Mouse (Mus musculus) CH12F3 (cell line): ENCODE data around the gene Vpreb1.

Experiments used
- in situ Hi-C: fragments of 300-500 bp; cut with MboI; formaldehyde crosslinking; loops from 2 replicates; pipeline ENCODE4 v1.14.3; 2020; ENCODE audit warnings: low sequenced_read_pairs

Vpreb1 gene

DNA sequence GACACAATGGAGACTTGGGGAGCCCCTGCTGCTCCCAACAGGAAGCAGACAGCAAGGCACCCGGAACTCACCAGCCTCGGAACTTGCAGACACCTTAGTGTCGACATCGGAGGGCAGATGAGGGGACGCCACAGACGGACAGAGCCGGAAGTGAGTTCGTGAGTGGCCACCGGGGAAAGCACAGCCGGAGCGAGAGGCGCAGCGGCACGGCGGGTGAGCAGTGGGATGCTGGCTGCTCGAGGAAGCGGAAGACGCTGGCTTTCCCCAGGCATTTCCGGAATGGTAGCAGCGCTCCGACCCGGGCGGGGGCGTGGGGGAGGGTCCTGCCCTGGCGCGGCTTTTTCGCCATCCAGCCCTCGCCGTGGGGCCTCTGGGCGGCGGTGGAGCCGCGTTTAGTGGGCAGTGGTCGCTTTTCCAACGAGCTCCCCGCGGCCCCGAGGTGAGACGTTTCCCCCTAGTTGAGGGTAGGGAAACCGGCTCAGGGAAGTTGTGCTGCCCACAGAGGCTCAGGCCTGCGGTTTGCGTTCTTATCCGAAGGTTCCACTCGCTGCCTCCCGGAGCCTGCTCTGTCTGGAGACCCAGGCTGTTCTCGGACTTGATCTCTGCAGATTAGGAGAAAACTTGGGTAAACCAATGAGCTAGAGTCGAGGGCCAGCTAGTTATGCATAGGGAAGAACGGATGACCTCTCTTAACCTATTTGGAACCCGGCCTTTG, at the start of gene Vpreb1, which contains the start of gene Top3b:
TSS of gene Vpreb1 (minus strand) at position 227 of the 715 bp plus-strand sequence.
TSS of gene Top3b (plus strand) at position 120 of the 715 bp plus-strand sequence.
- in situ Hi-C loops, result no loop called here

DNA sequence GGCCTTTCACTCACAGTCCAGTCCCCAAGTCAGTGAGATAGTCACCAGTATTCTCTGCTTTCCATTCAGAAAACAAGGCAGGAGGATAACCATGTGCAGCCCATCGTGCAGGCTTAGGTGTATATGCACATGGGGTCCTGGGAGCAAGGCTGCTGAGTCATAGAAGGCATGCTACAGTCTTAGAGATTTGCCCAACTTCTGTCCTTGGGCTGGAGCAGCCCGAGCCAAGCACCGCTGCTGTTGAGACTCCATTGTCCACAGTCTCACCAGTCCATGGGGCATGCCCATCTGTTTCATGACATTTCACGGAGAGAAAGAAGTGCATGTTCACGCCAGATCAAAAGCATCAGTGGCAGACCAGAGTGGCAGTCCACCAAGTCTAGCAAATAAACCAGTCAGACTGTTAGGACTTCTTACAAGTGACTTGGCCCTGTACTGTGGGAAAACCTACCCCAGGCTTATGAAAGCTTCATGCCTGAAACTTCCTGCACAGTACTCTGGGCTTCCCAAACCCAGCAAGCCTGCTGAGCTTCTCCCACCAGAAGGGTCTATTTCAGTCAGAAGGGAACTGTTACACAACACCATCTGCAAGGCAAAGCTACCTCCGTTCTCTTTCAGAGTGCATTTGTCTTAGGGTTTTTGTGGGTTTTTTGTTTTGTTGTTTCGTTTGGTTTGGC, 47.9 kb upstream of the Vpreb1 start:
- in situ Hi-C loops, result no loop called here

DNA sequence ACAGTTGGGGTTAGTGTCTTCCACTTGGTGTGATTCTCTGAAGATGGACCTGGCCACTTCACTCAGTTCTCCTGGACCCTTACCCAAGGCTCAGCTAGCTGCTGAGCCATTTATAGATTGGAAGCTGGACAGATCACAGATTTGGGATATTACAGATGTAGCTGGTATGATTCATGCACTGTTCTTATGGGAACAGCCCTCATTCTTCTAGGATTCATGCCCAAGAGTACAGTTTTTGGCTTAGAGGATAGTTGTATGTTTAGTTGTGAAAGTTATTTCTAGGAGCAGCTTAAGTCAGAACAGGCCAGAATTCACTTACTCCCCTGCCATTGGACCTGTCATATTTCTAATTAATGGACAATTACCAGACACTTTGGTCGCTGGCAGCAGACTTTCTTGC, 42.8 kb upstream of the Vpreb1 start:
- in situ Hi-C loops, result no loop called here

DNA sequence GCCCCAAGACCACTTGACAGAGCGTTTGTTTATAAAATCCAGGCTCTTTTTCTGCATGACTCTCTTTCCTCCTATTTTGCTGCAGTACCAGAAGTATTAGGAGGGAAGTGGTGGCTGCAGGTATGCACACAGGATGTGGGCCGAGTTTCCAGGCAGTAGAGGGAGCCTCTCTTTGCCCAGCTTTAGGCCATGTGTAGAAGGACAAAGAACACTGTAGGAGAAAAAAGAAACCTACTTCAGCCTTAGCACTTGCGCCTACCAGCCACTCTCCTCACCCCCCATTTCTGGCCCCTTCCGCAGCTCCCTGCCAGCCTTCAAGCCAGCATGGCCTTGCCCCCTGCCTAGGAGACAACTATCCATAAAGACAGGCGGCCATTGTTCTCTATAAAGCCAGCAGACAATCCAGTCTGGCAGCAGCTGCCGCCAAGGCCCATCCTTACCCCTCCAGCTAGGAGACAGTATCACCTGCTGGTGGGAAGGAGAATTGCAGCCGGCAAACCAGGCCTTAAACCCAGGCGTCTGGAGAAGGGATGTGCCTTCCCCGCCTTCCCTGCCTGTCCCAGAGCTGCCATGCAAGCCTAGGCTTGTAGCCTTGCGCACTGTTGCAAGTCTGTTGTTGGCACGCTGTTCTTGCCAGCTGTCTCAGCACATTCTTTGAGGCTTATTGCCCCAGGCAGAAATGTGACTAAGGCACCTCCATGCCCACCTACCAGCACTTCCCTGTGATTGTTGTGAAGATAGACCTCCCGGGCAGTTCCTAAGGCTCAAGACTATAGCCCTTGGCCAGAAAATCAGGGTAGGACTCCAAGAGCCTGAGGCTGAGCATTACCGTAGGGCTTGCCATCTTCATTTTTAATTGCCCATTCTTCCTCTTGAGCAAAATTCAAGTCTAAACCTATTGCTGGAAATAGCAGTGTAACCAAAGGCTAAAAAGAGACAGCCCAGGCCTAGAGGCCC, 41.3 kb upstream of the Vpreb1 start:
- in situ Hi-C loops, result no loop called here

DNA sequence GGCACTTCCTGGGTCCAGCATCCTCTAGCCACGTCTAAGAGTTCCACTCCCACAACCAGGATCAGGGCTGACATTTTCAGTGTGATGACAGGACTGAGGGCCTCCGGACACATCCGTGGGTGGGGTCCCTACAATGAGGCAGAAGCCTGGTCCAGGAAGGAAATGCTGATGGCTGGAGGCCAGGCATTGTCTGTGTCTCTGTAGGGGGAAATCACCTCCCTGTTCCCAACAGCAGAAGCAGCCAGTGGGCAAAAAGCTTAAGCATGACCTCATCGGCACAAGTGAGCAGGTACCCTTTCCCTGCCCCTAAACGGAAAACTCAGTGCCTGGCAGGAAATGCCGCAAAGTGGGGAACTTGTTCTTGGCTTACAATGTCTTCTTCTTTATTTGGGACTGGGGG, 37.2 kb upstream of the Vpreb1 start:
- in situ Hi-C loops, result no loop called here

DNA sequence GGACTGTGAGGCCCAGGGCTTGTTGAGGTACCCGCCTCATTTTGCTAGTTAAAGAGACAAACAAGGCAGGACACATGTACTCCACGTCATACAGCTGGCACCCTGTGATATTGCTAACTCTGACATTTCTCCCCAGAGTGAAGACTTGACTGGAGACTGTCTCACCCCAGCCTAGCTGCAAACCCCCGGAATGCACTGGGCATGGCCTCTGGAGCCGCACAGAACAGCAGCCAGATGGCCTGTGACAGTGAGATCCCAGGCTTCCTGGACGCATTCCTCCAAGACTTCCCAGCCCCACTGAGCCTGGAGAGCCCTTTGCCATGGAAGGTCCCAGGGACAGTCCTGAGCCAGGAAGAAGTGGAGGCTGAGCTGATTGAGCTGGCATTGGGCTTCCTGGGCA, 32.5 kb upstream of the Vpreb1 start:
- in situ Hi-C loops, result no loop called here

DNA sequence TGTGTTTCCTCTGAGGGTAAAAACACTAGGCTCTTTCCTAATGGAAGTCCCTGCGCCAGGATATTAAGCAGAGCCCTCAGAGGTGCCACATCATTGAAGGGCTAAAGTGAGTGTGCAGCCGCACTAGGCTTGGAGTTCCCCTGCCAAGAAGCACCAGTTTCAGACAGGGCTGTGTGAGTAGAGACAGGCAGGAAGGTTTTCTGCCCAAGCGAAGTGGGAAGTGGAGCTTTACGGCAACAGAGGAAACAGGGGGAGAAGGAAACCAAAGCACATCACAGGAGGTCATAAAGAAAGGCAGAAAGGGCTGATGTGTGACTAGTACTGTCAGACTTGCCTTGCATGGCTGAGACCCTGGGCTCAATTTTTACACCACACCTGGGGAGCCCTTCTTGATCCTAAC, 31.7 kb upstream of the Vpreb1 start:
- in situ Hi-C loops, result no loop called here

DNA sequence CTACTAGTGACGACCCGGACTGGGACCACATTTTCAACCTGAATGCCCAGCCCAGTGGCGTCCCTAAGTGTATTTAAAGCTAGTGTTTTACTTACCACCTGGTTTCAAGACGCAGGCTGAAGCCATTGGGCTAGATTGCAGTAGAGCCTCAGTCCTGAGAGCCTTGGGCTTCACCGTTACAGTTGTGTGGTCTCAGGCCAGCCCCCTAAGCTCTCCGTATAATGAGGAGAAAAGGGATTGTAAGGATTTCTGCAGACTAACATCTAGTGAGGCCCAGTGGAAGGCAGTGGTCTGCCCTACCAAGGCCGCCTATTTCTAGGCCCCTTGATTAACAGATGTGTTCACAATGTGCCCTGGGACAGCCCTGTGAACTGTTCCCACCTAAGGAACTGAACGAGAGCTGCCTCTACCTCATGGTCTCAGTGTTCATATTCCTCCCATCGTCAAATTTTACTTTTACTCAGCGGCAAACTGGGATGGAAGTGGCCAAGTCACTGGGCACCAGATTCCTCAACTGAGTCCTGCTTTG, 26.5 kb upstream of the Vpreb1 start:
- in situ Hi-C loops, result no loop called here

DNA sequence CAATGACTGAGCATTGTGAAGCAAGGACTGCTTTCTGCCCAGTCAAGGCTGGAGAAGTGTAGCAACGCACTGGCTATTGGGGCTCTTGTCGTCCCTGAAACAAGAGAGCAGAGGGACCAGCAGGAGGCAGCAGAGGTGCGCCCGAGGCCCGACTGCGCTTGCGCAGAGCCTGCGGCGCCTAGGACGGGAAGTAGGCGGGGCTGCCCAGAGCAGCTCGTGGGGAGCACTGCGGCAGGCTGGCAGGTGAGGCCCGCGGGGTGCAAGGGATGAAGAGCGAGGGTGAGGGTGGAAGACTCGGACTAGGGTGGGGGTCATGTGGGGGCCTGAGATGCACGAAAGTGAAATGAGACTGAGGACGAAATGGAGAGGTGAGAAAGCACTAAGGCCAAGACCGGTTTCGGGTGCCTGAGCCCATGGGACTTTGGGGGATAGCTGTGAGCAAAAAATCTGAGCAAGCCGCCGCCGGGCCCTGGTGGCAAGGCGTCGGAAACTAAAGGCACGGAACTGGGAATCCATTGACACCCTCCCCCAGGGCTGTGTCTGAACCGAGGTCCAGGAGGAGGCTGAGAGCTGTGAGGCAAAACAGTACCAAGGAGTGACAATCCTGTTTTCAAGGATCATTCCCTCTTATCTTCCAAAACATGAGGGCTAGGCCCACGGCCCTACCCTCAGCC, 25.9 kb upstream of the Vpreb1 start, which contains the start of gene Ppm1f:
TSS of gene Ppm1f (plus strand) at position 88 of the 674 bp plus-strand sequence.
- in situ Hi-C loops, result no loop called here

DNA sequence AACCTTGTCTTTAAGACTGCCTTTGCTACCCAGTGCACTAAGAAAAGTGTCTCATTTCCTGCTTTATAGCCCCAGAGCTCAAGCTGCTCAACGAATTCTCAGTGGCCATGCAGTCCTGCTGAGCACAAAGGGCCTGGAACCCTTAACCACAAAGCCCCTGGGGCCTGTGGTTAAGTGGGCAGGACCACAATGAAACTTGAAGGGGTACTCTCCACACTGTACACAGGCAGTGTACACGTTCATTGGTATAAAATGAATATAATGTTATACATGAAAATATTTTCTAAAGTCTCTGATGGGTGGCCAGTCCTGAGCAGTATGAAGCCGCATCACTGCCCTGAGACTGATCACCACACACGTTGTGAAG, 25.4 kb upstream of the Vpreb1 start:
- in situ Hi-C loops, result no loop called here

DNA sequence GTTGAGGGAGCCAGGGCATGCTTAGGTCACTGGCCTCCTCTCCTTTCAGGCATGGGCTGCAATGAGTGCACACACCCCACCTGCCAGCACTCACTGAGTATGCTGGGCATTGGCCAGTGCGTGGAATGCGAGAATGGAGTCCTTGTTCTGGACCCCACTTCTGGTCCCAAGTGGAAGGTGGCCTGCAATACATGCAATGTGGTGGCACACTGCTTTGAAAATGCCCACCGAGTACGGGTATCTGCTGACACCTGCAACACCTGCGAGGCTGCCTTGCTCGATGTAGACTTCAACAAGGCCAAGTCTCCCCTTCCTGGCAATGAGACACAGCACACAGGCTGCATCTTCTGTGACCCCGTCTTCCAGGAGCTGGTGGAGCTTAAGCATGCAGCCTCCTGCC, 21.7 kb upstream of the Vpreb1 start:
- in situ Hi-C loops, result no loop called here

DNA sequence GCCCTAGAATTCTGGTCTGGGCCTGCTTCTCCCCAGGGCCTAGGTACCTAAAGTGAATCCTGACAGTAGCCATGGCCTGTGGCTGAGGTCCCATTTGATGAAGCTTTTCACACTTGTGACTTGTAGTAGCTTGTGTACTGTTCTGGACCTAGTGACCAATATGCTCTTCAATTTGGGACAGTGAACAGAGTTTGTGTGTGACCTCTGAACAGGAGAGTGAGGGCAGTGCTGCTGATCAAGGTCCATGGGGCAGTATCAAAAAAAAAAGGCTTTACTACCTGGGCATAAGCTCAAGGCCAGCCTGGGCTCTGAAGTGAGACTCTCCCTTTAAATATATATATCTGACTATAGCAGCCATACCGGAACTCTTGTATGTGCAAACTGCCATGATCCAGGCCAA, 17.7 kb upstream of the Vpreb1 start:
- in situ Hi-C loops, result no loop called here

DNA sequence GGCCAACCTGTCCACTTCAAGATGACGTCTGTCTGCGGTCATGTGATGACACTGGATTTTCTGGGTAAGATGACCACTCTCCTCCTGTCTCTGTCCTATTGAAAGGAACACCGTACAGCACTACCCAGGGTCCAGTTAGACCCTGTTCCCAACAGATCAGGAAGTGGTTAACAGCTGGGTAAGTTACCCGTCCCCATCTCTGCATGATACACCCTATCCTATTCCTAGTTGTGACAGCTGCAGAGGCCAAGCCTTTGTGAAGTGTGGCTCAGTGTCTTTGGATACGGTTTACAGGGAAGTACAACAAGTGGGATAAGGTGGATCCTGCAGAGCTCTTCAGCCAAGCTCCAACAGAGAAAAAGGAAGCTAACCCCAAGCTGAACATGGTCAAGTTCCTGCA, 8.4 kb upstream of the Vpreb1 start:
- in situ Hi-C loops, result no loop called here

DNA sequence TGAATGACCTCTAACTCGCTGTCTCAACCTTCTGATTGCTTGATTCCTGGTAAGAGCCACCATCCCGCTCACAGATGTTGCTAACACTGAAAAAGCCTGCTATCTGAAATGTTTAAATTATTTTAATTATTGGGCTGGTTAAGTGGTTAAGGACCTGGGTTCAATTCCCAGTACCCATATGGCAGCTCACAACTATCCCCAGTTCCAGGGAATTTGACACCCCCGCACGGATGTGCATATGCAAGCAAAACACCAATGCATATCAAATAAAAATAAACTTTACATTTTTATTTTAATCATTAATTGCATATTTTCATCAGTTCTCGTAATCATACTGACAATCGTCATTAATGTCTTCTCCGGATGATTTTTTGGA, 414 bp downstream of the Vpreb1 start:
- in situ Hi-C loops, result no loop called here

DNA sequence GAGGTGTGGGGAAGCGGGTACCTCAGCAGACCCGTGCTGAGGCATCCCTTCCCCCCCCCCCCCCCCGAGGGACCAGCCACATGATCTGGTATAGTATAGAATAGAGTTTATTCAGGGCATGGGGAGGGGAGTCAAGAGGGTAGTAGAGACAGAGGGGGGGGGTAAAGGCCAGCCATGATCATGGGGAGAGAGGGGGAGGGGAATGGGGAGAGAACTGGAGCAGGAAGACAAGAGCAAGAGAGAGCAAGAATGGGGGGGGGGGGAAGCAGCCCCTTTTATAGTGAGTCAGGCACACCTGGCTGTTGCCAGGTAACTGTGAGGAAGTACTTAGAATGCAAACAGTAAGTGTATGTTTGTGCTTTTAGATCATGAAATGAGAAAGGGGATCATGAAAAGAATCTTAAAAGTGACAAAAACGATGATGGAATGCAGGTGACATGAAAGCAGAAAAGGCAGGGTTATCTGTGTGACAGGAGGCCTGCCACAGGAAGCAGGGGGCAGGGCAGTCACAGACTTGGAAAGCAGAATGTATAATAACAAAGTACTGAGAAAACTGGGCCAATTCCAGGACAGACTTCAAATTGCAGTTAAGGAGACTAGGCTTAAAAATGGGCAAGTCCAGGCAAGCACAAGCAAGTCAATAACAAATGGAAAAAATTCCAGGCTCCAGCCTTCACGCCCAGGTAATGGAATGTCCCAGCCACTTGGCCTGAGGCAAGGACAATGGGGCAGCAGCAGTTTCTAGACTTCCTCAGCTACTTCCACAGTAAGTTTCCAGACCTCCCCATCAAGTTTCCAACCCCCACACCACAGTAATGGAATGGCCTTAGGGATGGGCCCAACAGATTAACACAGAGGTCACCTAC, 4.7 kb downstream of the Vpreb1 start:
- in situ Hi-C loops, result no loop called here

DNA sequence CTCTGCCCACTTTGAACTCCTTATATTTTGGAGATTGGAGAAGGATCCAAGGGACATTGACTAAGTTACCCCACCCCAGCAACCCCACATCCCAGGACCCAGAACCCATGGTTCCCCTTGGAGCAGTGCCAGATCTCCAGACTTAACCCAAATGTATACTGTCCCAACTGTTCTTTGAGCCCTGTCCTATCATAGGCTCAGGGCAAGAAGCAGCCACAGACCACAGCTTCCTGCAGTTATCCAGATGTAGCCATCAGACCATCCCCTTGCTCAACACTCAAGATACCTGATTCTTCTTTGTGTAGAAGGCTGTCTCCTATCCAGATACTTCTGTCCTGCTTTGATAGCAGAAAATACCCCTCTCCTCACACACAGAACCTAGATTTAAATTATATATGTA, 5.4 kb downstream of the Vpreb1 start:
- in situ Hi-C loops, result no loop called here

DNA sequence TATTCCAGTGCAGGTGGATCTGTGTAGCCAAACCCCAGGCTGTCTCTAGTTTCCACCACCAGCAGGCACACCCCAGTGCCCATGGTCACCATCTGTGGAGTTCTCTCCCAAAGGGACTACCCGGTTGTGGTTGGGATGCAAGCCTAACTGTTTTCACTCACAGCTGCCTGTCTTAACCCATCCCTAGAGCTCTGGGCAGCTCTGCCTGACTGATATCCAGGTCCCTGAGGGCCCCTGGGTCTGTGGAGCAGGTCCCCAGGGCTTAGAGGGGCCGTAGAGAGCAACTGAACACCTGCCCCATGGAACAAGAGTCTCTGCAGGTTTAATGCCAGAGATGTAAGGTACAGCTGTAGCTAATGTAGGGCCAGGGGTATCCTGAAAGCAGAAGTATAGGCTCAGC, 6.7 kb downstream of the Vpreb1 start, which contains the start of gene Igll1:
TSS of gene Igll1 (minus strand) at position 8 of the 400 bp plus-strand sequence.
- in situ Hi-C loops, result no loop called here

DNA sequence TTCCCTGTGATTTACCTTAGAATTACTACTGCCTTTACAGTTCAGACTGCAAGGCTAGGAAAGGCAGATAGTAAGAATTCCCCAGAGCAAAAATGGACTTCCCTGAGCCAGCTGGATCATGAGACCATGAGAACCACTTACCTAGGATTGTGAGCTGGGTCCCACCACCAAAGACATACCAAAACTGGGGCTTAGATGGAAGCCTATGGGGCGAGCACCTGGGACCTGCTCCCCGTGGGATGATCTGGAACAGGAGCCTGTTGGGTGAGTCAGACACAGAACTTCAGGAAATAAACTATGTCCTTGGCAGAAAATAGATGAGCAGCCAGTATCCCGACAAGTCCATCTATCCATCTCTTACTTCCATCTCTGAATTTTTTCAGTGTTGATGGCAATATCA, 8.4 kb downstream of the Vpreb1 start:
- in situ Hi-C loops, result no loop called here

DNA sequence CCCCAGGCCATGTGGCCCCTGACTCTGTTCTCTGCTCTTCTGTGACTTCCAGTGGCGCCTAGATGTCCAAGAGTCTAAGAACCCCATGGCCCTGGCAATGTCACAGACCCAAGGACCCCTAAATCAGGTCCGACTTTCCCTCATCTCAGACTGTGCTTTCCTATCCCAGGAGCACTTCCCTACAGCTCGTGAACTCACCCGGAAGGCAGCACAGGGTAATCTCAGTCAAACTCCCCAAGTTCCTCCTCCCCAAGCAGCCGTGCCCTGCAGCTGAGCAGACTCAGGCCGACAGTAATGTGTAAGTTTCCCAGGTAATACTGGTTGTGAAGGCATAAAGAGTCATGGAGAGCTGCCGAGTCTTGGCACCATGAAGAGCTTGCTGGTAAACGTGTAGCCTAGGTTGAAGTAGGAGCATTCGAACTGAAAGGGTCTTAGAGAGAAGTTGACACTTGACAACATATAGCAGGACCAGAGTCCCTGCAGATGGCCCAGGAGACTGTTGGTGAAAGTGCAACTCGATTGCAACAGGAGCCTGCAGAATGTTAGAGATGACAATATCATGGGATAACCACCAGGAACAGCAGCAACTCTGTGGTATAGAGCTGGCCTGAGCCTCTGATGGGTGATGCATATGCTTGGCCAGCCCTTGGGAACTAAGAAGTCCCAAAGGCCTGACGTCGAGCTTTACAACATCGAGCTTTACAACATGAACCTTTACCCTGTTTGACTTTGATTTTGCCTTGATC, 13.7 kb downstream of the Vpreb1 start:
- in situ Hi-C loops, result no loop called here
